8 mouse cellular contexts compared by ENCODE assay signal in genomic region chr2:31142505-31142904, GRCm38 (mm10). TPM values are rescaled to one million over a fixed set of nuclear protein-coding genes. Genes with fewer than 3 reads are reported as not detected.
A peak's percentile ranks its signal among the peaks of the same experiment; 100 is the strongest.
DNase-seq lines count a peak whose midpoint lies in the region; ATAC-seq and TF ChIP-seq lines count a peak whose summit lies in the region.

No protein-coding gene starts in this region.

- peak overlapping the region; percentile 90 for H3K4me2 ChIP-seq in lung, embryonic 15.5 days
- H3K4me2 ChIP-seq in embryonic facial prominence, embryonic 14.5 days (ENCODE audit: low read depth, low read length), result peak overlapping the region; percentile 97
- H3K4me2 ChIP-seq in intestine, embryonic 15.5 days (replicated peaks), result peak overlapping the region; percentile 84
- H3K4me2 ChIP-seq in midbrain, postnatal 0 days (ENCODE audit: low read depth, low read length, poor library complexity, severe bottlenecking), result peak overlapping the region; percentile 69

- no peak for ATAC-seq in lung, embryonic 15.5 days (ENCODE audit: borderline replicate concordance, extremely low read depth, low FRiP score, low TSS enrichment)
- ATAC-seq in embryonic facial prominence, embryonic 14.5 days (ENCODE audit: low read depth), result no peak
- no peak for ATAC-seq in intestine, embryonic 15.5 days
- no peak for ATAC-seq in midbrain, postnatal 0 days (ENCODE audit: low FRiP score)

- peaks cover 5% of the 10 kb centered on the region; the same call in 1 of the 2 replicates for H3K36me3 ChIP-seq in lung, embryonic 15.5 days
- H3K36me3 ChIP-seq in embryonic facial prominence, embryonic 14.5 days (ENCODE audit: control insufficient read depth, insufficient read depth, low read length), result peaks cover 17% of the 10 kb centered on the region; the same call in 1 of the 2 replicates
- H3K36me3 ChIP-seq in intestine, embryonic 15.5 days, result no peaks in the 10 kb centered on the region
- H3K36me3 ChIP-seq in midbrain, postnatal 0 days (ENCODE audit: insufficient read depth, low read length), result peaks cover 8% of the 10 kb centered on the region; the same call in 1 of the 2 replicates

- peak overlapping the region; percentile 96 for H3K4me3 ChIP-seq in lung, embryonic 15.5 days
- H3K4me3 ChIP-seq in embryonic facial prominence, embryonic 14.5 days (ENCODE audit: low read depth, low read length), result peak overlapping the region; percentile 96
- H3K4me3 ChIP-seq in intestine, embryonic 15.5 days (replicated peaks), result peak overlapping the region; percentile 88
- H3K4me3 ChIP-seq in midbrain, postnatal 0 days (ENCODE audit: low read depth, low read length), result peak overlapping the region; percentile 93

- H3K9me3 ChIP-seq in lung, embryonic 15.5 days, result no peaks in the 10 kb centered on the region
- H3K9me3 ChIP-seq in embryonic facial prominence, embryonic 14.5 days (ENCODE audit: control insufficient read depth, low read length), result no peaks in the 10 kb centered on the region
- no peaks in the 10 kb centered on the region for H3K9me3 ChIP-seq in intestine, embryonic 15.5 days
- no peaks in the 10 kb centered on the region for H3K9me3 ChIP-seq in midbrain, postnatal 0 days (ENCODE audit: low read length)

- H3K4me1 ChIP-seq in lung, embryonic 15.5 days, result peaks cover 27% of the 10 kb centered on the region; the same call in 1 of the 2 replicates
- H3K4me1 ChIP-seq in embryonic facial prominence, embryonic 14.5 days (ENCODE audit: control insufficient read depth, insufficient read depth, low read length), result peaks cover 10% of the 10 kb centered on the region
- H3K4me1 ChIP-seq in intestine, embryonic 15.5 days (replicated peaks), result peaks cover 17% of the 10 kb centered on the region
- peaks cover 3% of the 10 kb centered on the region; the same call in 1 of the 2 replicates for H3K4me1 ChIP-seq in midbrain, postnatal 0 days (ENCODE audit: insufficient read depth, low read length)

- DNase-seq in lung, postnatal 25 days (ENCODE audit: low spot score), result no peak
- no peak for DNase-seq in embryonic facial prominence, embryonic 14.5 days (ENCODE audit: low spot score)
- no peak for DNase-seq in midbrain, postnatal 0 days (ENCODE audit: low spot score)
- no peak for DNase-seq in right cerebral cortex, postnatal 10 days (ENCODE audit: low spot score in 2 of 2)
- no peak for DNase-seq in embryo, embryonic 10 days (ENCODE audit: low spot score)
- no peak for DNase-seq in layer of hippocampus, postnatal 25 days (ENCODE audit: extremely low spot score in 1 of 2, low spot score in 1 of 2)

- peak; percentile 46 for TF ChIP-seq CTCF in midbrain, postnatal 0 days (IDR thresholded peaks at IDR 0.05)

- WGBS in lung, embryonic 15.5 days, result 25% methylated on average over 3 of the region's 3 CpGs
- 37% methylated on average over 3 of the region's 3 CpGs for WGBS in embryonic facial prominence, embryonic 14.5 days
- WGBS in intestine, embryonic 15.5 days, result 26% methylated on average over 3 of the region's 3 CpGs
- 34% methylated on average over 3 of the region's 3 CpGs for WGBS in midbrain, postnatal 0 days

- H3K27ac ChIP-seq in lung, embryonic 15.5 days, result no peak overlapping the region
- peak overlapping the region; percentile 65 for H3K27ac ChIP-seq in embryonic facial prominence, embryonic 14.5 days (replicated peaks; ENCODE audit: low read depth, low read length)
- peak overlapping the region; percentile 52 for H3K27ac ChIP-seq in intestine, embryonic 15.5 days
- peak overlapping the region; percentile 84 for H3K27ac ChIP-seq in midbrain, postnatal 0 days (ENCODE audit: low read depth, low read length)

- no peaks in the 10 kb centered on the region for H3K27me3 ChIP-seq in lung, embryonic 15.5 days
- no peaks in the 10 kb centered on the region for H3K27me3 ChIP-seq in embryonic facial prominence, embryonic 14.5 days (replicated peaks; ENCODE audit: control insufficient read depth, insufficient read depth, low read length)
- no peaks in the 10 kb centered on the region for H3K27me3 ChIP-seq in intestine, embryonic 15.5 days (replicated peaks)
- no peaks in the 10 kb centered on the region for H3K27me3 ChIP-seq in midbrain, postnatal 0 days (ENCODE audit: insufficient read depth, low read length)

- peak overlapping the region; percentile 94 for H3K9ac ChIP-seq in lung, embryonic 15.5 days
- H3K9ac ChIP-seq in embryonic facial prominence, embryonic 14.5 days (ENCODE audit: low read depth, low read length), result peak overlapping the region; percentile 93
- peak overlapping the region; percentile 95; the same call in 1 of the 2 replicates for H3K9ac ChIP-seq in intestine, embryonic 15.5 days
- H3K9ac ChIP-seq in midbrain, postnatal 0 days (replicated peaks; ENCODE audit: low read length, poor library complexity, severe bottlenecking), result peak overlapping the region; percentile 95

RNA-seq across cellular contexts. Expression of gene Fnbp1, which starts 0.7 kb away (rescaled TPM):
- polyA plus RNA-seq in lung, embryonic 15.5 days (2015; fragmentation: Nextera tagmentation; extraction: Ambion mirVana), result 14.2 and 17.7 TPM in 2 replicates
- 21.7 and 24.9 TPM in 2 replicates for polyA plus RNA-seq in embryonic facial prominence, embryonic 14.5 days (2014; fragmentation: Nextera tagmentation; extraction: Ambion mirVana)
- 22.7 and 27.3 TPM in 2 replicates for polyA plus RNA-seq in intestine, embryonic 15.5 days (2015; fragmentation: Nextera tagmentation; extraction: Ambion mirVana)
- total RNA-seq in midbrain, postnatal 0 days (2014; rRNA removed), result 22.1 and 23.6 TPM in 2 replicates
- 25.2 and 30.7 TPM in 2 replicates for polyA plus RNA-seq in midbrain, postnatal 0 days (2015; fragmentation: Nextera tagmentation; extraction: Ambion mirVana)
- total RNA-seq in layer of hippocampus, postnatal 25 days (2021), result 100 to 1,000 TPM in 1 of 2 experiments, 10 to 100 TPM in 1; 95.1 to 118 TPM

RNA-seq across cellular contexts. Expression of gene Gpr107, which starts 9.6 kb away (rescaled TPM):
- 32.3 and 33.3 TPM in 2 replicates for polyA plus RNA-seq in lung, embryonic 15.5 days (2015; fragmentation: Nextera tagmentation; extraction: Ambion mirVana)
- 27.4 and 28.6 TPM in 2 replicates for polyA plus RNA-seq in embryonic facial prominence, embryonic 14.5 days (2014; fragmentation: Nextera tagmentation; extraction: Ambion mirVana)
- 30.0 and 31.1 TPM in 2 replicates for polyA plus RNA-seq in intestine, embryonic 15.5 days (2015; fragmentation: Nextera tagmentation; extraction: Ambion mirVana)
- 46.7 and 47.3 TPM in 2 replicates for total RNA-seq in midbrain, postnatal 0 days (2014; rRNA removed)
- 30.9 and 31.6 TPM in 2 replicates for polyA plus RNA-seq in midbrain, postnatal 0 days (2015; fragmentation: Nextera tagmentation; extraction: Ambion mirVana)
- 10 to 100 TPM; 45.2 to 49.6 TPM for total RNA-seq in layer of hippocampus, postnatal 25 days (2021)
